Mouse (Mus musculus) stomach, postnatal 0 days (tissue): Measurements from ENCODE around the gene Mmp10. TPM values are rescaled to one million over a fixed set of nuclear protein-coding genes. Genes with fewer than 3 reads are reported as not detected.

ENCODE experiments used
- ATAC-seq: fragments of 200-750 bp; cut with Nextera tagmentation; 2 replicates; pipeline ENCODE4 v1.8.0; 2017; ENCODE audit not compliant: low FRiP score, low TSS enrichment
- DNase-seq: peaks from one replicate; pipeline ENCODE4 v3.0.0-alpha.2; 2016; ENCODE audit warnings: low spot score
- H3K27ac ChIP-seq: fragments of 300-500 bp; sonication (generic); replicated peaks from 2 replicates; pipeline ENCODE4 v1.5.1; 2014; ENCODE audit warnings: mild to moderate bottlenecking, control low read depth
- H3K27me3 ChIP-seq: fragments of 300-500 bp; sonication (generic); 2 replicates; pipeline ENCODE4 v1.6.1; 2014; ENCODE audit warnings: low read length; ENCODE audit not compliant: control insufficient read depth, insufficient read depth
- H3K36me3 ChIP-seq: fragments of 300-500 bp; sonication (generic); 2 replicates; pipeline ENCODE4 v1.6.1; 2014; ENCODE audit warnings: low read length, mixed read lengths; ENCODE audit not compliant: control insufficient read depth, insufficient read depth
- H3K4me1 ChIP-seq: fragments of 300-500 bp; sonication (generic); replicated peaks from 2 replicates; pipeline ENCODE4 v1.6.1; 2014; ENCODE audit warnings: antibody characterized with exemption; ENCODE audit not compliant: control insufficient read depth, insufficient read depth
- H3K4me2 ChIP-seq: fragments of 300-500 bp; sonication (generic); replicated peaks from 2 replicates; pipeline ENCODE4 v1.6.1; 2014; ENCODE audit warnings: low read depth, mild to moderate bottlenecking, control low read depth, moderate library complexity
- H3K4me3 ChIP-seq: fragments of 300-500 bp; sonication (generic); 2 replicates; pipeline ENCODE4 v1.5.1; 2014; ENCODE audit warnings: low read depth, low read length, control low read depth
- H3K9ac ChIP-seq: fragments of 300-500 bp; sonication (generic); 2 replicates; pipeline ENCODE4 v1.6.1; 2014; ENCODE audit warnings: mild to moderate bottlenecking, low read length, control low read depth, mixed read lengths
- H3K9me3 ChIP-seq: fragments of 300-500 bp; sonication (generic); 2 replicates; pipeline ENCODE4 v1.6.1; 2016; ENCODE audit warnings: low read length; ENCODE audit not compliant: control insufficient read depth
- CTCF ChIP-seq: IDR thresholded peaks from 2 replicates; pipeline ENCODE4 v1.5.1; 2016; ENCODE audit warnings: antibody characterized with exemption, low read depth, mild to moderate bottlenecking, moderate library complexity
- EP300 ChIP-seq: optimal IDR thresholded peaks from 2 replicates; pipeline ENCODE3; 2016; ENCODE audit warnings: antibody characterized with exemption
- WGBS: fragments of 180-500 bp; shearing (Covaris S2); extraction: QIAGEN DNeasy Blood & Tissue Kit; methylation state at CpG from one replicate; pipeline ENCODE4 v1.1.7; 2014; 5-methylcytosine and 5-hydroxymethylcytosine counted together
- polyA plus RNA-seq: library from polyadenylated mRNA; unstranded; fragments of >200 nt; fragmentation: Nextera tagmentation; extraction: Ambion mirVana; gene quantifications from 2 replicates; pipeline ENCODE4 v1.2.1, GENCODE M21; 2015

Mmp10 gene
- polyA plus RNA-seq: not detected in 2 replicates

- H3K36me3 ChIP-seq: no peaks in the 10 kb centered on the region
- H3K27ac ChIP-seq: no peak within 1 kb of the TSS
- no peaks in the 10 kb centered on the region for H3K27me3 ChIP-seq
- no peak for ATAC-seq
- 87% methylated on average over 3 of the region's 3 CpGs for WGBS
- H3K9ac ChIP-seq: no peak within 1 kb of the TSS
- H3K4me1 ChIP-seq: no peaks in the 10 kb centered on the region
- TF ChIP-seq EP300: no peak
- no peak for TF ChIP-seq CTCF
- DNase-seq: no peak
- H3K4me3 ChIP-seq: no peak within 1 kb of the TSS
- H3K9me3 ChIP-seq: no peaks in the 10 kb centered on the region
- H3K4me2 ChIP-seq: no peak within 1 kb of the TSS
These were observed at the start of gene Mmp10 for GRCm38 (mm10) chr9:7502051-7502450. Gene Mmp10 (plus strand): TSS chr9:7502352.

GRCm38 (mm10) chr9:7453302-7453701, 48.9 kb upstream of the Mmp10 start:
- no peak for TF ChIP-seq CTCF
- no peak for TF ChIP-seq EP300
- Histone ChIP-seq H3K27ac (no peak overlapping the region), H3K4me2 (no peak overlapping the region), H3K9me3 (no peaks in the 10 kb centered on the region), H3K27me3 (no peaks in the 10 kb centered on the region), H3K4me3 (no peak overlapping the region), H3K9ac (no peak overlapping the region), H3K36me3 (no peaks in the 10 kb centered on the region), H3K4me1 (no peaks in the 10 kb centered on the region)
- no peak for DNase-seq
- no peak for ATAC-seq
- WGBS: 73% methylated on average over 2 of the region's 2 CpGs

- Histone ChIP-seq H3K36me3 (no peaks in the 10 kb centered on the region), H3K4me2 (no peak overlapping the region), H3K27ac (no peak overlapping the region), H3K4me1 (no peaks in the 10 kb centered on the region), H3K9me3 (no peaks in the 10 kb centered on the region), H3K9ac (no peak overlapping the region), H3K27me3 (no peaks in the 10 kb centered on the region), H3K4me3 (no peak overlapping the region)
- TF ChIP-seq EP300: no peak
- no peak for TF ChIP-seq CTCF
- DNase-seq (no peak), ATAC-seq (no peak)
- 72% methylated on average over 1 of the region's 1 CpGs for WGBS
These were observed 31.9 kb upstream of the Mmp10 start for GRCm38 (mm10) chr9:7470262-7470661.

GRCm38 (mm10) chr9:7483684-7484394, 18.3 kb upstream of the Mmp10 start:
- DNase-seq (no peak), ATAC-seq (no peak)
- Histone ChIP-seq H3K27ac (no peak overlapping the region), H3K4me1 (no peaks in the 10 kb centered on the region), H3K9me3 (no peaks in the 10 kb centered on the region), H3K36me3 (no peaks in the 10 kb centered on the region), H3K9ac (no peak overlapping the region), H3K4me2 (no peak overlapping the region), H3K27me3 (no peaks in the 10 kb centered on the region), H3K4me3 (no peak overlapping the region)
- WGBS: 64% methylated on average over 5 of the region's 5 CpGs
- no peak for TF ChIP-seq EP300
- no peak for TF ChIP-seq CTCF

- H3K27ac ChIP-seq: no peak overlapping the region
- no peak overlapping the region for H3K4me2 ChIP-seq
- H3K27me3 ChIP-seq: no peaks in the 10 kb centered on the region
- WGBS: 80% methylated on average over 3 of the region's 3 CpGs
- no peaks in the 10 kb centered on the region for H3K4me1 ChIP-seq
- no peaks in the 10 kb centered on the region for H3K36me3 ChIP-seq
- no peak overlapping the region for H3K4me3 ChIP-seq
- DNase-seq (no peak), ATAC-seq (no peak)
- TF ChIP-seq EP300 (no peak), CTCF (no peak)
- no peaks in the 10 kb centered on the region for H3K9me3 ChIP-seq
- H3K9ac ChIP-seq: no peak overlapping the region
These were observed 1.0 kb upstream of the Mmp10 start for GRCm38 (mm10) chr9:7501138-7501537.

GRCm38 (mm10) chr9:7507321-7507876, 5.2 kb downstream of the Mmp10 start:
- 74% methylated on average over 7 of the region's 7 CpGs for WGBS
- no peaks in the 10 kb centered on the region for H3K4me1 ChIP-seq
- TF ChIP-seq EP300 (no peak), CTCF (no peak)
- H3K9me3 ChIP-seq: no peaks in the 10 kb centered on the region
- H3K27me3 ChIP-seq: no peaks in the 10 kb centered on the region
- no peak overlapping the region for H3K4me3 ChIP-seq
- DNase-seq: no peak
- H3K27ac ChIP-seq: no peak overlapping the region
- H3K9ac ChIP-seq: no peak overlapping the region
- no peaks in the 10 kb centered on the region for H3K36me3 ChIP-seq
- ATAC-seq: no peak
- H3K4me2 ChIP-seq: no peak overlapping the region
